Mouse (Mus musculus) erythroblast, adult 5-6 weeks (primary cell): ENCODE measurements around the gene Soat2. TPM values are rescaled to one million over a fixed set of nuclear protein-coding genes. Genes with fewer than 3 reads are reported as not detected.
A peak's percentile ranks its signal among the peaks of the same experiment; 100 is the strongest.

ENCODE experiments used
- ATAC-seq: replicated peaks from 2 replicates; pipeline ENCODE4 v1.8.0; 2016; ENCODE audit warnings: moderate number of reproducible peaks, mild to moderate bottlenecking, moderate TSS enrichment, inconsistent platforms; ENCODE audit not compliant: poor library complexity, low FRiP score, severe bottlenecking
- total RNA-seq, 2 experiments: library from RNA; stranded (forward) in 1 of 2; stranded (reverse) in 1 of 2; fragments of 150-400 nt in 1 of 2; fragments of 200-764, 138-1000 nt in 1 of 2; gene quantifications; 2 replicates each; pipeline versions ENCODE4 v1.2.3 to v1.2.4; 2015 to 2017; ENCODE audit warnings: low replicate concordance in 2 of 2

The Soat2 gene
- total RNA-seq (2015; ENCODE audit: low replicate concordance) (1.0 TPM in 1 of 2 replicates, not detected in the other), total RNA-seq (2017; ENCODE audit: low replicate concordance) (1.5 and 1.8 TPM in 2 replicates)

DNA sequence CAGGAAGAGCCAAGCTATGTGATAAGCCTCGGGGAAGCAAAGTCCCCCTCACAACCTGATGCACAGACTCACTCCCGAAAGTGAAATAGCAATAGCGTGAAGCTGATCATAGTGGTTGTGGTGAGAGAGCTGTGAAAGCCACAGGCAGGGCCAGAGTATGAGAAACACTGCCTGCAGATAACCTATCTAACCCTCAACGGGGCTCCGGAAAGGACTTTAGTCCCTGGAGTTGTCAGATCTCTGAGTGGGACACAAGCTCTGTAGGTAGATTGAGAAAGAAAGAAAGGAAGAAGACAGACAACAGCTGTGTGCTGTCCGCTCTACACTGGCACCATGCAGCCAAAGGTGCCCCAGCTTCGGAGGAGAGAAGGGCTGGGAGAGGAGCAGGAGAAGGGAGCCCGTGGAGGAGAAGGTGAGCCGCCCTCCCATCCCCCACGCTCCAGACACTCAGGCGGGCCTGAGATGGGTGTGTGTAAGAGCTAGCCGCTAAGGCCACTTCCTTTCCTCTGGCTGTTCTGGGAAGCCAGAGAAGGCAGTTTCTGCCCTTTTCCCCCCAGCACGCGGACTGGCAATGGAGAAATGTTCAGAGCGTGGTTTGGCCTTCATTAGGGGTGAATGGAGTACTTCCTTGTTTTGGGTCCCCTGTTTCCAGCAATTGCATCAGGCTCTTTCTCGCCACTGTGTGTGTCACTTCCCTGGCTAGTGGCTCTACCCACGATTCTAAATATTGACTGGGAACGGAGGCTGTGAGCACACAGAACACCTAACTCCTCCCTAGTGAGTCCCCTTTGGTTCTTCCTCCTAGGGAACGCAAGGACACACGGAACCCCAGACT lies at the start of gene Soat2:
TSS of gene Soat2 (plus strand) at position 226 of the 835 bp plus-strand sequence.
- peak; percentile 84 for ATAC-seq

DNA sequence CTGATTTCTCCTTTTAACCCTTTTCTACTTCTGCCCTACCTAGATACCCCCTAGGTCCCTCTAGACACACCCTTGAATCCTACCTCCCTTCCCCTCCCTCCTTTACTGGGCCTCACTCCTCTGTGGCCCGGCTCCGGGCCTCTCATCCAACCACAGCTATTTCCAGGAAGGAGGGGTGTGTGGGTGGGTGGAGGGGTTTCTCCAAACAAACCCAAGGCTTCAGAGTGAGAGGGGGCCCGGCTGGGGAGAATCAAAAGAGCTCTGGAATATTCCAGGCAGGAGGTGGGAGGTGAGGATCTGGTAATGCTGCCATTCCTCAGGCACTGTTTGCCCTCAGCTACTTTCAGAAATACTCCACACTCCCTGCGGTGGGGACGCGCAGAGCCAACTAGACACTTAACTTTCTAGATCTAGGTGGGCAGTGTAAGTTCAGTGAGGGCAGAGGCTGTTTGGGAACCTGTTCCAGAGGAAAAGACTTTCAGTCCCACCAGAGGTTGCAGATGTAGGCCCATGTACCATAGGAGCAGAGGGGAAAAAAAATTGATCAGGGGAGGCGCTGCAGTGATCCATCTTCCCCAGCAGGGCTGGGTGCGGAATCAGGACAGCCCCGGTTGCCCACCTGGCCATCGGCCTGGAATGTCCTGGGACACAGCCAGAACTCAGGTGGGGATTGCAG lies 49.2 kb upstream of the Soat2 start:
- no peak for ATAC-seq

DNA sequence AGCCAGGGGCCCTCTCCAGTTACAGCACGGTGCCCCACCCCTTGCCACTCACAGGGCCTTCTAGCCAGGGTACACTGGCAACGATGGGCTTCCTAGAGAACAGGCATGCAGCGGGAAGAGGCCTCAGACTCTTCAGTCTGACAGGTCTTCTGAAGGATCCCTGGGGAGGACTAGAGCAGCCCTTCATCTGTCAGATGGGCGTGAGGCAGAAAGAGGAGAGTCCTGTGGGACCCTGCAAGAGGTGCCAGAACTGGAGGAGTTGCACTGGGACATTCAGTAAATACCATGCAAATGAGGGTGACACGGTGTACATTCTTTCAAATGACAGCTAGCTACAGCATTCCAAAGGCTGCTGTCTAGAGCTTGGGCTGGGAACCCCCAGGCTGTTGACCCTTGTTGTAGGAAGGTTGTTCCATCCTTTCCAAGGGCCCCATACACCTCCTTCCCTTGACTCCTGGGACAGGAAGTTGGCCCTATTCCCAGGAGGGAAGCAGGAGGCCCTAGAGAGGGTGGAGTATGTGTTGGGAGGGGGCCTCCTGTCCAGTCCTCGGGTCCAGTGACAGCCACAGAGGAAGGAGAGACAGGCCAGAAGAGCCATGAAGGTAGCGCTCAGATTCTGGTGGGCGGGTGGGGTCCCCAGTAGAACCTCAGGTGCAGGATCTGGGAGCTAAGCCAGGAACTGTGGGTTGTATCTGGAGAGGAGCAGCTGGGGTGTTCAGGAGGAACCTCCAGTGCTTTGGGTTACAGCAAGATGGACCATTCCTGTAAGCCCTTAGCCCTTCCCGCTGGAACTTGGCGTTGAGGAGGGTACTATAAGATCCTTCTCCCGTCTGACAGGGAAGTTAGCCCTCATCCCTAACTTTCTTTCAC lies 48.4 kb upstream of the Soat2 start:
- no peak for ATAC-seq

DNA sequence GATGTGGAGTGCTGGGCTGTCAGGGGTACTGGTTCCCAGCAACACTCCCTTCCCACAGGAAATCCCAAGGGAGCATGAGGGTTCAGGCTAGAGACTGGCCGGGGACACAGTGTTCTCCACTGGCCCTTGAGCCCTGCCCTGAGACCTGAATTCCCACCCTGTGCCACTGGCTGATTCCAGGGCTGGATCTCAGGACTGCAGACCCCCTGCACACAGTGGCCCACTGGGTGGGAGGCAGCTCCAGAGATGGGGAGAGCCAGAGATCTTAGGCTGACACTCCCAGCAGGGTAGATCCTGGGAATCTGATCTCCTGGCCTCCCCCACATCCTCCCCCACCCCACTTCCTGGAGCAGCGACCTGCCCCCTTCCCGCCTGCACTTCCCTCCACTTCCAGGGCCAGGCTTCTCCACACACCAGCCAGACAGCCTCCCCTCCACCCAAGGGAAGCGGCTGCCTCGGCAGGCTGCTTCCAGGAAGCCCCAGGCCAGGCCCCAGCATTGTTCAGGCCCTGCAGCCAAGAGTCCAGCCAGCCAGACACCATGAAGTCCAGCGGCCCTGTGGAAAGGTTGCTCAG lies 47.7 kb upstream of the Soat2 start:
- no peak for ATAC-seq

DNA sequence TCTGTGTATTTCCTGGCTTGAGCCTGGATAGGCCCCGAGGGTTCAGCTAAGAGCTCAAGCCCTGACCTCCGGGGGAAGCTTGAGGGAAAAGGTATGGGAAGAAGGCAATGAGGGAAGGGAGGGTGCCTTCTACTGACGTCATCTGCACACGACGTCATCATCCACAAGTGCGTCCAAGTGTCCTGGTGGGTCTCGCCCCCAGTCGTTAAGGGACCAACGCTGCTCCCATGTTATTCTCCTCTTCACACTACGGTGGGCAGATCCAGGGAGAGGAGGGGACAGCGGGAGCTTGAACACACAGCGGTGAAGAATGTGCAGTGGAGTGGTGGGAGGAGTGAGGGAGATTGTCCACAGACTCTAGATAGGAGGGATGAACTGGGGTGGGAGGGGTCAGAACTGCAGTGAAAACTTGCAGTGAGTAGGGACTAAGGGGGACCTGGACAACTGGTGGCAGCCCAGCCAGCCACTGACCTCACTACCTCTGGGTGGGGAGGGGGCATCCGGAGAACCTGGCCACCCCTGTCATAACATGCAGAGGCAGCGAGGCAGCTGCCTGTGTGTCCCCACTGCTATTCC lies 46.9 kb upstream of the Soat2 start:
- ATAC-seq: no peak

DNA sequence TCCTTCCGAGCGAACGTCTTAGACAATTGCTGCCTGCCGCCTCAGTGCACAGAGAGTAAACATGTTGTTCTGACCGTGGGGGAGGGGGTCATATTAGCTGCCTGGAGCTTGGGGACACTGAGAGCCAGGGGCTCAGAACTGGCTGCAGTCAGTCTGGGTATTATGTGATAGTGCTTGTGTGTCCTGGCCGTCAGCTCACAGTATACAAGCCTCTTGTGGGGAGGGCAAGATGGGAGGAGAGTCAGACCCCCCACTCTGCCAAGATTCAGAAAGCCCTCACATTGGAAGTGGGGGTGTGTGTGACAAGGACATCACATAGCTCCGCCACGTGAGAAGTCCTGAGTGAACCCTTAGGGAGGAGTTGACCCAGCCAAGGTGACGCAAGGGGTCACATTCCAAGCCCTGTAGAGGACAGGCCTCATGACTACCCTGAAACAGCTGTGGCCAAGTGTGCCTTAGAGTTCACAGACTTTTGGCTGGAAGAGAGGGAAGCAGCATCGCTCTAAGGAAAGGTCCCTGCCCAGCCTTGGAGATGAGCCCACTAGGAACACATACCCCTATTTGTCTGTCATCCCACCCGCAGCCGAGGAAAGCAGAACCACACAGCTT lies 46.3 kb upstream of the Soat2 start:
- no peak for ATAC-seq

DNA sequence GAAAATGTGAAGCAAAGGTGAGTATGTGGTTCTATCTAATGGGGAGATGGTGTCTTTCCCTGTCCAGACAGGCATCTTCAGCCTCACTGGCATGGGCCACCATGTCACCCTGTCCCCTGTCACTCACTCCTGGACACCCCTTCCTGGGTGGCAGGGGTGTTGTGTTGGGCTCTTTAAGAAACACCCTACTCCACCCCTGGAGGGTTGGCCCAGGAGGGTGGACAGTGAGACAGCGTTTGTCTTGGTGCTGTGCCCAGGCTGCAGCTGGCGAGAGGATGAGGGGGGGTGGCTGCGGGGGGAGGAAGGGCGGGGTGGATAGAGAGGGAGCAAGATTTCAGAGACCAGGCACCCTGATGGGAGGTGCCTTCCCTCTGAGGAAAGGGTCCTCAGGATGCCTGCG lies 45.0 kb upstream of the Soat2 start:
- ATAC-seq: no peak

DNA sequence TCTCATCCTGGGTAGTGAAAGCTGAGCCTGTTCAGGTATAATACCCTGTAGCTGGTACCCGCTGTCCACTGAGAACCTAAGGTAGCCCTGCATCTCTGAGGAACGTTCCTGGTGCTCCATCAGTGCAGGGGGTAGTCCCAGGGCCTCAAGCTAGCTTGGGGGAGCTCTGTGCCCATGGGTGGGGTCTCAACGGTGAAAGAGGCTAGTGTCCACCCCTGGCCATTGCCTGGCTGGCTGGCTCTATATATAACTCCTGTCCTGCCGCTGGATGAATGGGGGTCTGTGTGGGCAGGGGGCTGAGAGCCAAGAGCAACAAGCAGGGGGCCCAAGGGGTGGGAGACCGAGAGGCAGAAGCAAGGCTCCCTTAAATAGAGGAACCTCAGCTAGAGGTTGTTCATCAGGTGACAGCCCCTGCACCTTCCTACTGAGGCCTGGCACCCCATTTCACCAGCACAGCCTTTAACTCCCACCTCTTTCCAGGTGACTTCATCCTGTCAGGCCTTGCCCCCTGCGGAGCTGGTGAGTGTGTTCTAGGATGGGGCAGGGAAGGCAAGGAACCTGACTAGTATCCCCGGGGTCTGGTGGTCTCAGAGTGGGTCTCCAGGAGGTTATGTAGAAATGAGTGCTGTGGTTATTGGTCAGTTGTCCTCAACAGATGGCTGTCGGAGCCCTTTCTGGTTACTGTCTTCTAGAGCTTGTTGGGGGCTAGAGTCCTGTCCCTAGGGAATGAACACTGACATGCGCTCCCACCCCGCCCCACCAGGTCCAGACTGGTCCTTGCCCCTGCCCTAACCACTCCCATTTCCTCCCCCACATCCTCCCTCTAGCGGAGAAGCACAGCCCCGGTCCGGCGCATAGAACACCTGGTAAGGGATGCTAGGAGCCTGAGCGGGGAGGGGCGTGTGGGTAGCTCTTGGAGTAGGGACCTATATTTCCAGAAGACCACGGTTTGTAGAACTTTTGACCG lies 44.3 kb upstream of the Soat2 start:
- ATAC-seq: no peak

DNA sequence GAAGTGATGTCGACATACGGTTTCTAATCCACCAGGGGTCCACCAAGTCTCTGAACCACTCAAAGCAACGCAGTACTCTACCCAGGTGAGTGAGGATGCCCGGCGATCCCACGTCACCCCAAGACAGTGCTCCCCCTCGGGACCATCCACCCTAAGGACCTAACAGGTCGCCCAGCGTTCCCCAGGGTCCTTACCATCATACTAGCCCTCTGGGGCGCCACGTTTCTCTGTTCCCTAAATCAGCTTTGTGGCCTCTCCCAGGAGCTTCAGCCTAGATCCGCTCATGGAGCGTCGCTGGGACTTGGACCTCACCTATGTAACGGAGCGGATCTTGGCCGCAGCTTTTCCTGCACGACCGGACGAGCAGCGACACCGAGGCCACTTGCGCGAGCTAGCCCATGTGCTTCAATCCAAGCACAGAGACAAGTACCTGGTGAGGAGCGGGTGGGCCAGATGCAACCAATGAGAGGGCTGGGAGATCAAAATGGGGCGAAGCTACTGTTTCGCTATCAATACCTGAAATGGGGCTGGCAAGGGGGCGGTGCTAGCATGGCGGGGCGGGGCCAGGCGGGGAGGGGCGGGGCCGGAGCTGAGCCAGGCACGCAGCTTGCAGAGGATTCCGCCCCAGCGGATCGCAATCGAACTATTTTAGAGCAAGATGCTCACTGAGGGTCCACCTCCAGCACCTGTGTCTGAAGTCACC lies 43.4 kb upstream of the Soat2 start:
- ATAC-seq: no peak

DNA sequence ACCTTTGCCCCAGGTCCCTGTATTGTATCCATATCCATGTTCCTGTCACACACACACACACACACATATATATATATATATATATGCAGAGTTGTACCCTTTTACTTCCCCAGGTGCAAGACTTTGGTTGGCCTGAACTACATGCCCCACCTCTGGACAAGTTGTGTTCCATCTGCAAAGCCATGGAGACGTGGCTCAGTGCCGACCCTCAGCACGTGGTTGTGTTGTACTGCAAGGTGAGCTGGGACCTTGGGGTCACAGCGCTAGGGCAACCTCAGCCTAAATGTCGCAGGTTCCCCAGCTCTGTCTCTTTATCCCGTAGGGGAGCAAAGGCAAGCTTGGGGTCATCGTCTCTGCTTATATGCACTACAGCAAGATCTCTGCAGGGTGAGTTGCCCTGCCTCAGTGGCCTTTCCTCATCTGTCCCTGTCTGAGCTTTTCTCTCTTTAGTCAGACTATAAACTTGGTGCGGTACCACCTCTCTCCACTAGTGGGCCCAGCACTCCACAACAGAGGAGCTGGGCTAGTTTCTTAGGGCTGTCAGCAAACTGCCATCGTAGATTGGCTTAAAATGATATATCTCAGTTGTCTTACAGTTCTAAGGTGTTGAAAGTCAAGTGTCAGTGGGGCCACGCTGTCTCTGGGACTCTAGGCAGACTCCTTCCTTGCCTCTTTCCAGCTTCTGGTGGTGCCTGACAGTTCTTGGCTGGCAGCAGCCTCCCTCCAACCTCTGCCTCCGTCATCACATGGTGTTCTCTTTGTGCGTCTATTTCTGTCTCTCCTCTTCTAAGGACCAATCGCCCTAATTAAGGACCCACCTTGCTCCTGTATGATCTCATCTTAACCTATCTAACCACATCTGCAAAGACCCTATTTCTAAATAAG lies 42.4 kb upstream of the Soat2 start:
- peak; percentile 65 for ATAC-seq

DNA sequence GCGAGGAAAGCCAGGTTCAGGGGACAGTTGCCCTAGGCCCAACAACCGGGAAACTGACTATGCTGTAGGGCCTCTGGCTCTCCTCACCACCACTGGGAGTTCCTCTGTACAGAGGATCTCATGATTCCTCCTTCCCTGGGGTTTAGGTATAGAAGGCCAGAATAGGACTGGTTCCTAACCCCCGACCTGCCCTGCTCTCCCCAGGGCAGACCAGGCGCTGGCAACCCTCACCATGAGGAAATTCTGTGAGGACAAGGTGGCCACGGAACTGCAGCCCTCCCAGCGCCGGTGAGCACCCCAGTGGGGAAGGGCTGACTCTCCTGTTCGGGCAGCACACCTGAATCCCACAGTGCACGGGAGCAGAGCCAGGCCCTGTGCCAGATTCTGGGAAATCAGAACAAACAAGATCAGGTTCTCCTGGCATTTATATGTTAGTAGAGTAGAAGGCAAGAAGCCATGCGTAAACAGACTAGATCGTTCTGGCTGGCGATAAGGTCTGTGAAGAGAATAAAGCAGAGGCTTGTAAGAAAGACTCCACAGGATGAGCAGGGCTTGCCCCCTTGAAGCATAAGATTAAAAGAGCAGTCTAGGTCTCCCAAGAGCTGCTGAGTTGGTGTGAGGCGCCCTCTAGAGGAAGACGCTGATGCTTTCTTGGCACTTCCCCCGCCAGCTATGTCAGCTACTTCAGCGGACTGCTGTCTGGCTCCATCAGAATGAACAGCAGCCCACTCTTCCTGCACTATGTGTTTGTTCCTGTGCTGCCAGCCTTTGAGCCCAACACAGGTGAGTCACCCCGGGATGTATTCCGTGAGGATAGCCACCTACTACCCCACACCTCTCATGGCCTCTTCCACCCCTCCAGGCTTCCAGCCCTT lies 41.4 kb upstream of the Soat2 start:
- no peak for ATAC-seq

DNA sequence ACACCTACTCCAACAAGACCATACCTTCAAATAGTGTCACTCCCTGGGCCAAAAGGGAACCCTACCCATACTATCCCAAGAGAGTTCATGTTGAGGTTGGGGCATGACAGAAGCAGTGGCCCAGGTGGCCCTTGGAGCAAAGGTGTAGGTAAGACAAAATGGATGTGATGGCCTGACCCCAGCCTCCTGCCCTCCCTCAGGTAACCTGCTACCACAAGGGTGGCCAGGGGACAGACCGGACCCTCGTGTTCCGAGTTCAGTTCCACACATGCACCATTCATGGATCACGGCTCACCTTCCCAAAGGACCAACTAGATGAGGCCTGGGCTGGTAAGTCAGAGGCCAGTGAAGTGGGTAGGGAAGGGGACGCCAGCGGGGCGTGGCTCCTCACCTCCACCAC lies 40.1 kb upstream of the Soat2 start:
- ATAC-seq: no peak

DNA sequence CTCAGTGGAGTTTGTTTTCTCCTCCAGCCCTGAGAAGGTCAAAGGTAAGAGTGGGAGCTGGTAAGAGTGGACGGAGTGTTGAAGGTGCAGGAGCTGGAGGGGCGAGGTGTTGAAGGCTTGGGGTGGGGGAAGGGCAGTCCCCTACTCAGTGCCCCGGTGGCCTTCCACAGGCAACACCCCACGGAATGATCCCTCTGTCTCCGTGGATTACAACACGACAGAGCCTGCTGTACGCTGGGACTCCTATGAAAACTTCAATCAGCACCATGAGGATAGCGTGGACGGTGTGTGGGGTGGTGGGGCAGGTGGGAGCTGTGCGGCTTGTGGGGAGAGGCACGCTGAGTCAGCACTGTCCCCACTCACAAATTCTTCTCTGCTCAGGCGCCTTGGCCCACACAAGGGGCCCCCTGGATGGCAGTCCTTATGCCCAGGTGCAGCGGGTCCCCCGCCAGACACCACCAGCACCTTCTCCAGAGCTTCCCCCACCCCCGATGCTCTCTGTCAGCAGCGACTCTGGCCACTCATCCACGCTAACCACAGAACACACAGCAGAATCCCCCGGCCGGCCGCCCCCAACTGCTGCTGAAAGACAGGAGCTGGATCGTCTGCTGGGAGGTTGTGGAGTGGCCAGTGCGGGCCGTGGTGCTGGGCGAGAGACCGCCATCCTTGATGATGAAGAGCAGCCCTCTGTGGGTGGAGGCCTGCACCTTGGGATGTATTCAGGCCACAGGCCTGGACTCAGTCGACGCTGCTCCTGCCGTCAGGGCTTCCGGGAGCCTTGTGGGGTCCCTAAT lies 39.4 kb upstream of the Soat2 start:
- ATAC-seq: no peak

DNA sequence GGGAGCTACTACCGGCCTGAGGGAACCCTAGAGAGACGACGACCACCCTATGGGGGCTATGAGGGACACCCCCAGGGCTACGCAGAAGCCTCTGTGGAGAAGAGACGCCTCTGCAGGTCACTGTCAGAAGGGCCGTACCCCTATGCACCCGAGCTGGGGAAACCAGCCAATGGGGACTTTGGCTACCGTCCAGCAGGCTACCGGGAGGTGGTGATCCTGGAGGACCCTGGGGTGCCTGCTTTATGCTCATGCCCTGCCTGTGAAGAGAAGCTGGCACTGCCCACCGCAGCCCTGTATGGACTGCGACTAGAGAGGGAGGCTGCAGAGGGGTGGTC lies 38.9 kb upstream of the Soat2 start:
- ATAC-seq: no peak

DNA sequence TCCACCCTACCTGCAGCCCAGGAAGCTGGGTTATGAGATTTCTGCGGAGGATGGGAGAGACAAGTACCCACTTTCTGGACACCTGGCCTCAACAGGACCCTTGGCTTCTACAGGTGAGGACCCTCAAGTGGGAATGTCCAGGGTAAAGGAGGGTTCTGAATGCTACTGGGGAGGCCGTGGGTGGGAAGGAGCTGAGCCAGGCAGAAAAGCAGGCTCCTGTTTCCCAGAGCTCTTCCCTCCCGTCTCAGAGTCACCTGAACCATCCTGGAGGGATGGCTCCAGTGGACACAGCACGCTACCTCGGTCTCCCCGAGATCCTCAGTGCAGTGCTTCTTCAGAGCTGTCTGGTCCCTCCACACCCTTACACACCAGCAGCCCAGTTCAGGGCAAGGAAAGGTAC lies 38.1 kb upstream of the Soat2 start:
- ATAC-seq: no peak
